Mouse (Mus musculus) embryonic facial prominence, embryonic 10.5 days (tissue): ENCODE measurements around the gene Rtl8a. TPM values are rescaled to one million over a fixed set of nuclear protein-coding genes. Genes with fewer than 3 reads are reported as not detected.
A peak's percentile ranks its signal among the peaks of the same experiment; 100 is the strongest.
"Not testable (repeated sequence)": the region's sequence is repeated elsewhere in the genome, so short reads cannot be mapped to it uniquely, and the experiment has no call there.

Experiments
- DNase-seq: peaks from one replicate; pipeline ENCODE4 v3.0.0-alpha.2; 2017; ENCODE audit warnings: low spot score
- H3K27ac ChIP-seq: fragments of 300-500 bp; sonication (generic); replicated peaks from 2 replicates; pipeline ENCODE4 v1.5.1; 2016; ENCODE audit warnings: mild to moderate bottlenecking
- H3K27me3 ChIP-seq: fragments of 300-500 bp; sonication (generic); replicated peaks from 2 replicates; pipeline ENCODE4 v1.6.1; 2016; ENCODE audit warnings: low read depth, mild to moderate bottlenecking; ENCODE audit not compliant: poor library complexity, severe bottlenecking
- H3K36me3 ChIP-seq: fragments of 300-500 bp; sonication (generic); replicated peaks from 2 replicates; pipeline ENCODE4 v1.6.1; 2016; ENCODE audit warnings: mild to moderate bottlenecking, moderate library complexity
- H3K4me1 ChIP-seq: fragments of 300-500 bp; sonication (generic); 2 replicates; pipeline ENCODE4 v1.6.1; 2016
- H3K4me3 ChIP-seq: fragments of 300-500 bp; sonication (generic); 2 replicates; pipeline ENCODE4 v1.5.1; 2016; ENCODE audit warnings: mild to moderate bottlenecking, moderate library complexity
- H3K9me3 ChIP-seq: fragments of 300-500 bp; sonication (generic); 2 replicates; pipeline ENCODE4 v1.6.1; 2016; ENCODE audit warnings: mild to moderate bottlenecking
- WGBS: fragments of 180-500 bp; shearing (Covaris S2); methylation state at CpG from one replicate; pipeline ENCODE4 v1.1.7; 2016; 5-methylcytosine and 5-hydroxymethylcytosine counted together
- polyA plus RNA-seq: library from polyadenylated mRNA; unstranded; fragments of >200 nt; fragmentation: Nextera tagmentation; extraction: Ambion mirVana; gene quantifications from 2 replicates; pipeline ENCODE4 v1.2.1, GENCODE M21; 2016

Gene Rtl8a
- polyA plus RNA-seq, result 44.2 and 50.6 TPM in 2 replicates

DNA sequence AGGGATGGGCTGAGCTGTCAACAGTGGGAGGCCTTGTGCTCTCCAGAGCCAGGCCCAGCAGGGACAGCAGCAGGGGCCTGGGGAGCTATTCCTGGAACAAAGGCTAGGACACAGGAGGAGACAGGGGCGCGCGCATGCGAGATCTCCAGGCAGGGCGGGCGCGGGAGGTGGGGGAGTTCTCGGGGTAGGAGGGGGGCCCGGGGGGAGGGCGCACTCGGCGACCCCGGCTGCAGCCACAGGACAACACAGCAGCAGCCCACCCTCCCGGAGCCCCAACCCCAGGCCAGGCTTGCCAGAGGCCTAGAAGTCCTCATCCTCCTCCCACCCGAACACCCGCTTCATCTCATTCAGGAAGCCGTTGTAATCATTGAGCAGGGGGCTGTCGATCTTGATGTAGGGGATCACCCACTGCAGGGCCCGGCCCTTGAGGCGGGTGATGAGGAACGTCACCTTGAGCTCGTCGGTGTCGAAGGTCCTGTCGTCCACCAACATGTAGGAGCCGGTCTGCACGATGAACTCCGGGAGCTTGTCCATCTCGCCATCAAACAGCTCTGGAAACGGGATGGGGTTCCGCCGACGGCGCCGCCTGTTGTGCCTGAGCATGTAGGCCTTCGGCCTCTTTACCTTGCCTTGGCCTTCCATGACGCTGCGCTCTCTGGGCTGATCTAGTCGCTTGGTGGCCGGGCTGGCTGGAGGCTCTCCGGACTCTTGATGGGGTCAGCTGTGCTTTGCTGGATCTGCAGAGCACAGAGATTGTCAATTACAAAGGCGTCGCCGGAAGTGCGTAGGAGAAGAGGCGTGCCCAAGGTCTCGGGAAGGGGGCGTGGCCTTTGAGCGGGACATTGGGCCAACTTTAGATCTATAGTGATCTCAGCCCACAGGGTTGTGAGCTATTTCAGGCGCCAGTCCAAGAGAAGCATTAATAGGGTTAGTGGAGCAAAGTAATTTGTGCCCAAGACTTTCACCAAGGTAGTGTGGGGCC is at the start of gene Rtl8a:
Rtl8a (minus strand) TSS at position 703 of the 982 bp plus-strand sequence.
- peak within 1 kb of the TSS; percentile 45 for H3K4me3 ChIP-seq
- H3K27ac ChIP-seq, H3K4me1 ChIP-seq, H3K27me3 ChIP-seq, H3K9me3 ChIP-seq, H3K36me3 ChIP-seq: not testable (repeated sequence)
- 22% methylated on average over 12 of the region's 50 CpGs for WGBS
- peak; percentile 84 for DNase-seq

GRCm38 (mm10) chrX:53693141-53693540 is 49.7 kb upstream of the Rtl8a start:
- Histone ChIP-seq H3K4me1 (no peaks in the 10 kb centered on the region), H3K4me3 (no peak overlapping the region), H3K36me3 (no peaks in the 10 kb centered on the region), H3K27me3 (no peaks in the 10 kb centered on the region), H3K27ac (no peak overlapping the region), H3K9me3 (peaks cover 4% of the 10 kb centered on the region; the same call in 1 of the 2 replicates)
- DNase-seq, result no peak
- WGBS, result 74% methylated on average over 2 of the region's 2 CpGs

DNA sequence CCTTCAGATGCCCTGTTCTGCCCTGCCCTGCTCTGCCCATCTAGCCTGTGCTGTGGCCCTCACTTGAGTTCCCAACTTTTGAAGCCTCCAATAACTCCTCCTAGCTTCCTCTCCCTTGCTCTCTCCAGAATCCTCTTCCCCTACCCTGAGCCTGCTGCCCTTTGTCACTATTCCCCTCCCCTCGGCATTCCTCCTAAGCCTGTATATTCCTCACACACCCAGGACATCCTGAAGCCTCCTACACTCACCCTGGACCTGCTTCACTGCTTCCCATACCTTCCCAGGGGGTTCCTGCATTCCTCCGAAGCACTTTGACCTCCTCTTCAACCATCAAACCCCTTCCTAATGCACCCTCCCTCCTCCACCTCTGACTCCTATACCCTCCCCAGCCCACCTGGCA is 48.6 kb upstream of the Rtl8a start:
- Histone ChIP-seq H3K36me3 (no peaks in the 10 kb centered on the region), H3K4me1 (no peaks in the 10 kb centered on the region), H3K27ac (no peak overlapping the region), H3K9me3 (peaks cover 4% of the 10 kb centered on the region; the same call in 1 of the 2 replicates), H3K4me3 (no peak overlapping the region), H3K27me3 (no peaks in the 10 kb centered on the region)
- no peak for DNase-seq
- 67% methylated on average over 2 of the region's 2 CpGs for WGBS

DNA sequence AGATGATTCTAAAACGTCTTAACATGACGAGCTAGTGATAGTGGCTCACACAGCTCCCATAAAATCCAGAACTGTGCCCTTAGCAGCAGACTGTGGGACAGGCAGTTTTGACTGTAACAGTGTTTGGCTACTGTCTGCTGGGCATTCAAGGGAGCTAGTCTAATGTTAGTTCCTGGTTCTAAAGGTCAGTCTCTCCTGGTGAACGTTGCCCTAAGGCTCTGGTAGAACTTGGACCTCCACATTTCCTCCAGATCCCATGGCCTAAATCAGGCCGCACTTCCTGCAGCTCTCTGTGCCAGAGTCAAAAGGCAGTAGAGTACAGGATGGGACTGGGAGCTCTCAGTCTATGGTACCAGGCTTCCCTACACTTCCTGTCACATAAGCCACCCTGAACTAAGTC is 41.2 kb upstream of the Rtl8a start:
- not testable (repeated sequence) for H3K27me3 ChIP-seq, H3K4me3 ChIP-seq, H3K4me1 ChIP-seq, H3K27ac ChIP-seq, DNase-seq, H3K9me3 ChIP-seq, H3K36me3 ChIP-seq
- WGBS, result 84% methylated on average over 2 of the region's 4 CpGs

DNA sequence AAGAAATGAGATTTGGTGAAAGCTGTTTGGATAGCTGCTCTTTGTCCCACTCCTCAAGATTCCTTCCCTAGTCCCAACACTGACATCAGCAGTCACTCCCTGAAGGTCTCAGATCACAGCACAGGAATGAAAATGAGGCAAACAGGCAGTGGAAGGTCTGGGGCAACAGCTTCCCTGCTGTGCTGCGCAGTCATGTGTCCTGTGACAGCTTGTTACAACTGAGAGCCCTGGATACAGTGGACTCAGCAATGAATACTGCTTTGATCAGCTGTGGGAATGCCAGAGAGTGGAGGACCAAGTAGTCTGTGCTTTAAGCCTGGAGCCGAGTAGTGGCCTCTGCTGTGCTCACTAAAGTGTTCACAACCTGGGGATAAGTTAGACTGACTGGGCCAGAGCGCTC is 39.2 kb upstream of the Rtl8a start:
- not testable (repeated sequence) for H3K9me3 ChIP-seq, H3K4me1 ChIP-seq, DNase-seq, H3K4me3 ChIP-seq, H3K27ac ChIP-seq, H3K27me3 ChIP-seq, H3K36me3 ChIP-seq
- 62% methylated on average over 3 of the region's 3 CpGs for WGBS

- H3K27me3 ChIP-seq, H3K4me3 ChIP-seq, H3K9me3 ChIP-seq, H3K36me3 ChIP-seq, DNase-seq, H3K27ac ChIP-seq, H3K4me1 ChIP-seq: not testable (repeated sequence)
- 38% methylated on average over 2 of the region's 2 CpGs for WGBS
These were observed 33.5 kb upstream of the Rtl8a start for GRCm38 (mm10) chrX:53676943-53677342.

- H3K36me3 ChIP-seq, H3K4me1 ChIP-seq, H3K9me3 ChIP-seq, DNase-seq, H3K27me3 ChIP-seq: not testable (repeated sequence)
- H3K4me3 ChIP-seq, result peak overlapping the region; percentile 46
- peak overlapping the region; percentile 19; the same call in 1 of the 2 replicates for H3K27ac ChIP-seq
- 16% methylated on average over 4 of the region's 4 CpGs for WGBS
These were observed 27.2 kb upstream of the Rtl8a start for GRCm38 (mm10) chrX:53670696-53671095.

GRCm38 (mm10) chrX:53670294-53670693 is 26.8 kb upstream of the Rtl8a start, which contains the start of gene Rtl8b:
TSS of gene Rtl8b (minus strand) at chrX:53670408.
- Histone ChIP-seq H3K4me1 (no peaks in the 10 kb centered on the region), H3K36me3 (no peaks in the 10 kb centered on the region), H3K27me3 (no peaks in the 10 kb centered on the region), H3K27ac (peak within 1 kb of the TSS; percentile 19; the same call in 1 of the 2 replicates), H3K4me3 (peak within 1 kb of the TSS; percentile 46), H3K9me3 (no peaks in the 10 kb centered on the region)
- DNase-seq, result peak; percentile 84
- 17% methylated on average over 13 of the region's 15 CpGs for WGBS

DNA sequence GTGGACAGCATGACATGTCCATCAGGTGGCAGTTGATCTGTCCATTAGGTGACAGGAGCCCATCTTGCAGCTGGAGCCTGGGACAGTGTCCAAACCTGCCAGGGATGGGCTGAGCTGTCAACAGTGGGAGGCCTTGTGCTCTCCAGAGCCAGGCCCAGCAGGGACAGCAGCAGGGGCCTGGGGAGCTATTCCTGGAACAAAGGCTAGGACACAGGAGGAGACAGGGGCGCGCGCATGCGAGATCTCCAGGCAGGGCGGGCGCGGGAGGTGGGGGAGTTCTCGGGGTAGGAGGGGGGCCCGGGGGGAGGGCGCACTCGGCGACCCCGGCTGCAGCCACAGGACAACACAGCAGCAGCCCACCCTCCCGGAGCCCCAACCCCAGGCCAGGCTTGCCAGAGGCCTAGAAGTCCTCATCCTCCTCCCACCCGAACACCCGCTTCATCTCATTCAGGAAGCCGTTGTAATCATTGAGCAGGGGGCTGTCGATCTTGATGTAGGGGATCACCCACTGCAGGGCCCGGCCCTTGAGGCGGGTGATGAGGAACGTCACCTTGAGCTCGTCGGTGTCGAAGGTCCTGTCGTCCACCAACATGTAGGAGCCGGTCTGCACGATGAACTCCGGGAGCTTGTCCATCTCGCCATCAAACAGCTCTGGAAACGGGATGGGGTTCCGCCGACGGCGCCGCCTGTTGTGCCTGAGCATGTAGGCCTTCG is 26.2 kb upstream of the Rtl8a start:
- not testable (repeated sequence) for H3K27ac ChIP-seq, H3K9me3 ChIP-seq, H3K27me3 ChIP-seq, H3K36me3 ChIP-seq, DNase-seq, H3K4me1 ChIP-seq
- H3K4me3 ChIP-seq, result peak overlapping the region; percentile 46
- WGBS, result no CpG with 5 or more reads among the region's 36 CpGs

DNA sequence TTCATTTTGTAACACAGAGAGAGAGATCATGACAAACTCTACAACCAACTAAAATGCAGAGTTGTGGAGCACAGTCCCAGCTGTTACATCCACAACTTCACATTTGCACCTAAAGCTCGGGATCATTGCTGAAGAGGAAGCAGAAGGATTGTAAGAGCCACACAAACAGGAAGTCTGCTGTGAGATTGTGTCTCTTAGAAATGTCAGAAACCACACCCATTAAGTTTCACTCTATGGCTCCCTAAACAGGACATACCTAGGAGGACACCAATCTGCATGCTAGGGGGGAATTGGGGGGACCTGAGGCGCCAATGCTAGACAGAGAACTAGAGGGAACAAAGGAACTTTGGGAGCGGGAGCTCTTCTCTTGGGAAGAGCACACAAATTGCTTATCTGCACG is 9.4 kb upstream of the Rtl8a start:
- 70% methylated on average over 4 of the region's 4 CpGs for WGBS
- not testable (repeated sequence) for H3K27me3 ChIP-seq, DNase-seq, H3K36me3 ChIP-seq, H3K4me3 ChIP-seq, H3K27ac ChIP-seq, H3K4me1 ChIP-seq, H3K9me3 ChIP-seq

GRCm38 (mm10) chrX:53645885-53646284 is 2.4 kb upstream of the Rtl8a start:
- Histone ChIP-seq H3K36me3 (no peaks in the 10 kb centered on the region), H3K27ac (no peak overlapping the region), H3K4me3 (no peak overlapping the region), H3K4me1 (no peaks in the 10 kb centered on the region), H3K9me3 (no peaks in the 10 kb centered on the region), H3K27me3 (no peaks in the 10 kb centered on the region)
- no peak for DNase-seq
- WGBS, result 78% methylated on average over 6 of the region's 6 CpGs

DNA sequence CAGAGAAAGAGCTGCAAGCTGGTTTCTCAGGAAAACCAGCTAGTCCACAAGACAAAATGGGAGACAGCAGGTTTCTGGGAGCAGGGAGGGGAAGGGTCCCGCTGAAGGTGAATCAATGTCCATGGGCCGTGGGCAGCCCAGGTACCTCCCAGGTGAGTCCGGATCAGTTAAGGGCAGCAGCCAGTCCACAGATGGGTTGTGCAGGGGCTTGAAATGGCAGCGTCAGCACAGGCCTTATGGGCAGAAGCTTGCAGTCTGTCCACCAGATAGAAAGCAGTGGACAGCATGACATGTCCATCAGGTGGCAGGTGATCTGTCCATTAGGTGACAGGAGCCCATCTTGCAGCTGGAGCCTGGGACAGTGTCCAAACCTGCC is 890 bp downstream of the Rtl8a start:
- WGBS, result 53% methylated on average over 4 of the region's 4 CpGs
- not testable (repeated sequence) for H3K9me3 ChIP-seq, H3K27ac ChIP-seq, DNase-seq, H3K27me3 ChIP-seq, H3K36me3 ChIP-seq, H3K4me1 ChIP-seq
- H3K4me3 ChIP-seq, result peak overlapping the region; percentile 37; the same call in 1 of the 2 replicates

GRCm38 (mm10) chrX:53638107-53638506 is 5.4 kb downstream of the Rtl8a start:
- H3K27me3 ChIP-seq, H3K4me1 ChIP-seq, H3K36me3 ChIP-seq, H3K27ac ChIP-seq, H3K9me3 ChIP-seq, DNase-seq, H3K4me3 ChIP-seq: not testable (repeated sequence)
- 67% methylated on average over 3 of the region's 3 CpGs for WGBS
